Mouse (Mus musculus) v-Abl transformed pro-B cells (cell line): Measurements from ENCODE around the gene Drd3.

ENCODE experiments used
- in situ Hi-C, 2 experiments: fragments of 400-800 bp; cut with MboI; formaldehyde crosslinking; loops; one replicate each; pipeline ENCODE4 v1.15.1; 2025; ENCODE audit not compliant: unreplicated experiment in 2 of 2

Drd3 gene

DNA sequence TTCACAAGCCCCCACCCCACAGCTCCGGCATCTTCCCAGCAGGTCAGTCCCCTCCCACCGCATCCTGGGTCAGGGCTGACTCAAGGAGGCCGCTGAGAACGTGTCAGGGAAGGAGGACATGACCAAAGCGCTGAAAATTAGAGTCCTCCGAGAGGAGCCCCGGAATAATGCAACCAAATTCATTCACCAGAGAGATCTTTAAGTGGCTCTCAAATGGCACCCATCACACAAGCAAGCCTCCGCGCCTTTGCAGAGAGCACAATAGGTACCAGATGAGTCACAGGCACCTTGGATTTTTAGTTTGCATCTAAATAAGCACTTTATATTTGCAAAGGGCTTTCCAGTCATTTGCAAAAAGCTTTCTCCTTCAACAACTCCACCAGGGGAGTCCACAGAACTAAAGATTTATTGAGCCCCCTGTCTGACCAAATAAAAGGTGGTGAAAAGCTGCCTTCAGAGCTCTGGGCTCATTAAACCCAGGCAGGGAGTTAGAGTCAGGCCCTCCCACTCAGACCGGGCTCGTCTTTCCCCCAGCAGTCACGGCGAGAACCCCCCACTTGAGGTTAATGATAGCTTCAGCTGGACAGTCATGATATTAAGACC is 46.4 kb downstream of the Drd3 start:
- in situ Hi-C loops: loop anchor here (10.0 to 25.0 kb wide), 5 partner anchors 255 to 1513 kb away; partner anchors contain the start of gene Gramd1c (in 1 of the 2)

DNA sequence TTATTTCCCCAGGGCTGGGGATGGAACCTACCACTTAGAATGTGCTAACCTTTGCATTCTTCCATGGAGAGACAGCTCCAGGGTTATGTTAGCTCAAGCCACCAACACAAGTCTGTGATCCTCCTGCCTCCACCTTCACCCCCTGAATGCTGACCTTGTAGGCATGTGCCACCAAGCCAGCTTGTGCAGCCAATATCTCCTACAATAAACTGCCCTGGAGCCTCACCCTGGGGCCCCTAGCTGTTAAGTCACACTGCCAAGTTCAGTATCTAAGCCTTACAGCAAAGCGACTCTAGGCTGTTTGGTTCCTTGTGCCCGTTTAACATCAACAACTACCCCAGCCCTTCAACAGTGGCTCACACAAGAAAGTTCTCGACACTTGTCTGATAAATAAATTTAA is 47.3 kb downstream of the Drd3 start:
- in situ Hi-C loops: loop anchor here (10.0 to 25.0 kb wide), 5 partner anchors 256 to 1514 kb away; partner anchors contain the start of gene Gramd1c (in 1 of the 2)

DNA sequence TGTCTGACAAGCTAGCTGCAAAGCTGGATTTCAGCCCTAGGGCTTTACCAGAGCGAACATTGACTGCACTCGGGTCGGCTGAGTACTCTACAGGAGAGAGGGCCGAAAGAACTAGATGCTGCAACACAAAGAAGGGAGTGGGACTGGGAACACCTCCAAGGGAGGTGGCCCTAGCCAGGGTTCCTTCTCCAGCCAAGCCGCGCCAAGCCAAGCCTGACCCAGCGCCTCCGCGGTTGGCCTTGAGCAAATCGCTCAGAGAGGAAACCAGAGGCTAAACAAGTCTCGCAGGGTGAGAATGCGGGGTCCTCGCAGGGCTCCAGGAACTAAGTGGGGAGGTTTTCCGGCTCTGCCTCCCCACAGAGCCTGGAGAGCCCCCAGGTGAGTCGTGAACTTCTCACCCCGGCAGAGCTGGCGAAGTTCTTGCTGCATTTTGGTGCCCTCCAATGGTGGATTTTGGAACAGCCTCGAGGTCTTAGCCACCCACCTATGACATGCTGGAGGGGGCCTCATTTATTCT is 48.0 kb downstream of the Drd3 start:
- in situ Hi-C loops: loop anchor here (10.0 to 25.0 kb wide), 5 partner anchors 257 to 1515 kb away; partner anchors contain the start of gene Gramd1c (in 1 of the 2)

DNA sequence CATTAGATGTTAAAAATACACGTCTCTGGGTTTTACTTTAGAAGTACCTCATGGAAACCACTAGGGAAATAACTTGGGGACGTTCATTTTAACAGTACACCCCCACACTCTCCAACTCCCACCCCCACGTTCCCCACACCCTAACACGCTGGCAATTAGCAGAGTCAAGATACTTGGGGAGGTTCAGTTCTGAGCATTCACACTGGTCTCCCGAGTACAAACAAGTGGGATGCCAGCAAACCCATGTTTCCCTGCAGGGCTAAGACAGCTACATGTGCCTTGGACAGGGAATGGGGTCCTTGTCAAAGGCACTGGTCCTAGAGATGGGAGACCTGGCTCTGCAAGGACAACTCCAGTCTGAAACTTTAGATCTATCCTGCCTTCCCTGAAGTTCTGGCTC is 48.6 kb downstream of the Drd3 start:
- in situ Hi-C loops: loop anchor here (10.0 to 25.0 kb wide), 5 partner anchors 258 to 1515 kb away; partner anchors contain the start of gene Gramd1c (in 1 of the 2)

DNA sequence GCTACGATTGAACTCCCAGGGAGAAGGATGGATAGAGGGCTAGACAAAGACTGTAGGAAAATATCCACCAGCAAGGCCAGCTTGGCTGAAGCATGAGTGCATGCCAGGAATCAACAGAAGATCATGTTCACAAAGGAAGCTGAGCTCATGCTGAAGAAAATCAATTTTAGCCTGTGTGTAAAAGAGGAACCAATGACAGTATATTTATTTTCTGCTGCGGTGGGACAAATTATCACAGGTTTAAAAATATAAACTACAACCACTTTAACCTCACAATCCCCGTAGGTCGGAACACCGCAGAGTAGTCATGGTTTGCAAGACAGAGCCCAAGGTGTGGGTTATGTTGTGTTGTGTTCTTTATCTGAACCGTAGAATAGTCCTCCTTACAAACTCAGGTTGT is 50.5 kb downstream of the Drd3 start:
- in situ Hi-C loops: loop anchor here (10.0 to 25.0 kb wide), 5 partner anchors 260 to 1517 kb away; partner anchors contain the start of gene Gramd1c (in 1 of the 2)

DNA sequence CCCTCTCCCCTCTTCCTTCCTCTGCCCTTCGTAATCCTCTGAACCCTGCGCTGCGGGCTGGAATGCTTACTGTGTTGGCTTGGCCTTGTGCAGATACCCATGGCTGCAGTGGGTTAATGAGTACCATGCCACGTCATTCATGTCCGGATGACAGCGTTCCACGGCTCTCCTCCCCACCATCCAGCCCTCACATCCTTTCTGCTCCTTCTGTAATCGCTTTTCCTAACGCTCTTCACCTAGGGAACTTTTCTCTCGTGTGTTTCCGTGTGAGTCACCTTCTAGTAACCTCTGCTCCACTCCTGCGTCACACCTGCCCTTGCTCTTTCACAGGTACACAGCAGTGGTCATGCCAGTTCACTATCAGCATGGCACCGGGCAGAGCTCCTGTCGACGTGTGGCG is 53.2 kb downstream of the Drd3 start:
- in situ Hi-C loops: loop anchor here (10.0 to 25.0 kb wide), 5 partner anchors 258 to 1520 kb away; partner anchors contain the start of gene Gramd1c (in 1 of the 2)

DNA sequence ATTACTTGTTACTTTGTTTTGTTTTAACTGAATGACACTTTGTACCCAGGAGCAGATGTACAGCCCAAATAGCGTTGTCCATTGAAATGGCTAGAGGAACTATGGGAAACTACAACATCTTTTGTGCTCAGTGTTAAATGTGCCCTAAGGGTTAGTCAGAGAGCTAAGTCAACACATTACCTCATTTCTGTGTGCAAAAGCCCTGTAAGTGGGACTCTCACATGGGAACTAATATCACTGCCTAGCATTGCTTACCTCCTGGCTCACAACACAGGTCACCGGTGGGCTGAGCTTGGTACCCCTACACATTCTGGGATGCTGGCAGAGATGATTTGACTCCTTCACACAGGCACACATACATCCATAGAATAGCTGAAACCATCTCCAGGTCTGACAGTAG is 55.6 kb downstream of the Drd3 start:
- in situ Hi-C loops: loop anchor here (10.0 to 25.0 kb wide), 5 partner anchors 255 to 1522 kb away; partner anchors contain the start of gene Gramd1c (in 1 of the 2)

DNA sequence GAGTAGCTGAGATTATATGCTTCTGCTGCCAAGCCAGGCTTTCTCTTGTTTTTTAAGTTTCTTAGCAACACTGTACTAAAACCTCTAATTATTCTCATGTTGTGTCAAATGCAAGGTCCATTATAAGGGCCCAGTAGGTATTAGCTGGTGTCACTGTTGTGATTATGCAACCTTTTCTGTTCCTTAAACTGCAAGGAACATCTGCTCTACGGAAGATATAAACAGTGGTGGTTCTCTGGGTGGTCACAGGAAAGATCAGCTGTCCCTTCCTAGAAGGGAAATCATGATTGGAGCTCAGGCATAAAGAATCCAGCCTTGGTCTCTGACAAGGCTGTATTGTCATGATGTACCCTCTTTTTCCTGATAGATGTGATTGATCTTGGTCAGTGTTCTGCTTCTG is 57.6 kb downstream of the Drd3 start:
- in situ Hi-C loops: loop anchor here in 1 of 2 experiments (25.0 kb wide), 1 partner anchor 1524 kb away; no protein-coding TSS in a partner anchor

DNA sequence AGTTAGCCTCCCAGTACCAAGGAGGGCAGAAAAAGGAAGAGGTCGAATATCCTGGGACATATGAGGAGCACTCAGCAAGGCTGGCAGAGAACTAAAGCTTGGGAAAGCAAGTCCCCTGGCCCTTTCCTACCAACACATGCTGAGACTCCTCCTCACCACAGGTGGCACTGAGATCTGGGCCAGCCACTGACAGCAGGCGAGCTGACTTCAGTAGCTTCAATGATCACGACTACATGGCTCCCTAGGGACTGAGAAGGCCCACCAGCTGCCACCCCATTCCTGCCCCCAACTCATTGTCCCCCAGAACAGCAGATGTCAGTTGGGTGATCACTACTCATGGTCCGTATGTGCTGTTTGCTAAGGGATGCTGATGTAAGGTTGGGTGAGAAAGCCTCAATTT is 60.8 kb downstream of the Drd3 start:
- in situ Hi-C loops: loop anchor here in 1 of 2 experiments (25.0 kb wide), 1 partner anchor 1527 kb away; no protein-coding TSS in a partner anchor

DNA sequence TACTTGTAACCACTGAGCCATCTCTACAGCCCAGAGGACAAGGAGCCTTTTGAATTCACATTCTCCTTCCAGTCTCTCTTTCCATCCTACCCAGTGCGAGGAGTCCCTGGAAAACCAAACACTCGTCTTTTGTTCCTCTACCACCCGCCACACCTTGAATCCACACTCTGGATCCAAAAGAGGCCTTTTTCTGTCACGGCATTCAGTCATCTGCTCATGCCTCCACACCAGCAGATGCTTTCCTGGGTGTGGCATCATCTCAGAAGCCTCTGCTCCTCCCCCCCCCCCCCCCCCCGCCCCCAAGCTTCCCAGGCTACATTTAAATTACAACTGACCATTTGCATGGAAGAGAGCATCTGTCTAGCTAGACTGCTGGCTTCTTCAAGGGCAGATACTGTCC is 62.5 kb downstream of the Drd3 start:
- in situ Hi-C loops: loop anchor here in 1 of 2 experiments (25.0 kb wide), 1 partner anchor 1529 kb away; no protein-coding TSS in a partner anchor

DNA sequence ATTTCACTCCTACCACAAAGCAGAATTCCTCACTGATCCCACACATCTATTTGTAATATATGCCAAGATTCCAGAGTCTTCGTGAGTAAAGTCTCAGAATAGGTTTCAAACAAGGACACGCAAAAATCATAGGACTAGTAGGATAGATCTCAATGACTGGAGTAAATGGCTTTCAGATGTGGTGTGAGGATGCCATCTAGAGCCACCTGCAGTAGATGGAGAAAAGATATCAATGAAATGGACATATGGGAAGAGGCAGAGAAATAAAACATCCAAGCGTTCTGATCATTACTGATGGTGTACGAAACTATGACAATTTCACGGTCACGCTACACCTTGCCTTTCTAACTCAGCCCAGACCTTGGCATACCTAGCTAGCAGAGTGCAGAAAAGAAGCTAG is 64.6 kb downstream of the Drd3 start:
- in situ Hi-C loops: loop anchor here in 1 of 2 experiments (25.0 kb wide), 1 partner anchor 1531 kb away; no protein-coding TSS in a partner anchor

DNA sequence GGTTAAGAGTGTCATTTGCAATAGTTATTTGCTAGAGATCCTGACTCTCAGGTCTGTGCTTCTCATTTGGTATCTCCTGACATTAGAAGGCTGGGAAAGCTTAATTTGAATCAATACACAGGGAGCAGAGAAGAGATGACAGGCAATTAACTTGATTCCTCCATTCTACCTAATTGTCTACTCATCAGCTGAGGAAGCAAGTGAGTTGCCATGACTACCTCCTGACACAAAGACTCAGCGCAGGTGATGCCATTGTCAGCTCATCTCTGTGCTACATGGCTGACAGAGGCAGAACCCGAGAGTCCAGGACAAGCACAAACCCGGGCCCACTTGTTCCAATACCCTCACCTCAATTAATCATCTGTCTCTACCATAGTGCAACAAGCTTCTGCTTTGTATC is 73.7 kb downstream of the Drd3 start:
- in situ Hi-C loops: no loop called here

DNA sequence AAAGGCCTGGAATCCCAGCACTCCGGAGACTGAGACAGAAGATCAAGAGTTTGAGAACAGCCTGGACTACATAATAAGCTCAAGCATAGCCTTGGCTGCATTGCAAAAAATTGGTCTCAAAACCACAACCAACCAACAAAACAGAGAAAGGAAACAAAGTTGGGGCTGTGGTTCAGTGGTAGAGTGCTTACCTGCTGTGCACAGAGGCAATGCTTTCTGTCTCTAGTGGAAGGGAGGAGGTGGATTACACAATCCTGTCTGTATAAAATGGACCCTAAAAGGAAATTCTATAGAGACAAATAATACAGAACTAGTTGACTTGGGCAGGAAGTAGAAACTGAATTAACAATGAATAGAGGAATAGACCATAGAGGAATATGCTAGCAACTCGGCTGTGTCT is 78.1 kb downstream of the Drd3 start:
- in situ Hi-C loops: no loop called here

DNA sequence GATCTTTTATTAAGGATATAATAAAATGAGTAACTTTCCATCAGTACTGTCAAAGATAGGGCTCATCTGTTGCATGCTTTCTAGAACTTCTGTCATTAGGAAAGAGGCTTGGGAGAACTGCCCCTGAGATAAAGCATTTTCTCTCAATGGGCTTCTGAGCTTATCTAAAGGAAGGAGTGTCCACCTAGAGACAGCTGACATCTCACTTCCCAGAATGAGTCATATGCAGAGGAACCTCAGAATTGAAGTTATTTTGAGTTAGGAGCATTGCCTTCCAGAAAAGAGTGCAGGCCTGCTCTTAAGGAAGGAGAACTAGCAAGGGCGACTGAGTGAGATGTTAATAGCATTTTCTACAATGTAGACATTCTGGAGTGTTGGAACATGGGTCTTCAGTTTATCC is 87.4 kb downstream of the Drd3 start:
- in situ Hi-C loops: no loop called here

DNA sequence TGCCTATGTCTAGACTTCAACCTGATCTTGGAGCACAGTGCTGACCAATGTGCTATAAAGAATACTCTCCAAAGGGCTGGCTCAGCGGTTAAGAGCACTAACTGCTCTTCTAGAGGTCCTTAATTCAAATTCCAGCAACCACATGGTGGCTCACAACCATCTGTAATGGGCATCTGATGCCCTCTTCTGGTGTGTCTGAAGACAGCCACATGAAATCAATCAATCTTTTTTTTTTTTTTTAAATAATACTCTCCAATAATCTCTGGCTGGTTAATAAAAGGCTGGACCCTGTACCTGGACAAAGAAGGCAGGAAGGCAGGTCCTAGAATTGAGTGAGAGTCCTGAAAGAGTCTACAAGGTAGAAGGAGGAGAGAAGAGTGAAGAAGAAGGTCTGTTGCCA is 96.0 kb downstream of the Drd3 start:
- in situ Hi-C loops: loop anchor here in 1 of 2 experiments (25.0 kb wide), 1 partner anchor 512 kb away; no protein-coding TSS in a partner anchor

DNA sequence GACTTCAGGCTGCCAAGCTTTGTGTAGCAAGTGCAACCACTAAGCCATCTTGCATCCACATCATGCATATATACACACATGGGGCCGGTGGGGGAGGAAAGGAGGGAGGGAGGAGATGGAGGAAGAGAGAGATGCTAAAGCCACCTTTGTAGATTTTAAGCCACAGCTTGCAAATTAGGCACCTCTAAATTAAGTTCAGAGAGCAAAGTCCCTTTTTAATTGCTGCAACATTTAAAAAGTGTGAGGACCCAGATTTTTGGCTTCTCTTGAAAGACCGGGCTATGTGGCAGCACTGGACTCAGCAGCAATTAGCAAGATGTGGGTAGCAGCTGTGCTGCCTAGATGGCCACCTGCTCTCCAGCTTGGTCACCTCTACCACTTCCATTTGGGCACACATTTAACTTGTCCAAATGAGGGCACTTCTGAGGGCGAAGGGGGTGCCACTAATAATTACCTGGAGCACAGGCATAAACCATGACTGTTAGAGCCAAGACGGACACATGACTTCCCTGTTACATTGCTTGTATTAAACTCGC is 105.2 kb downstream of the Drd3 start:
- in situ Hi-C loops: loop anchor here in 1 of 2 experiments (25.0 kb wide), 1 partner anchor 503 kb away; no protein-coding TSS in a partner anchor

DNA sequence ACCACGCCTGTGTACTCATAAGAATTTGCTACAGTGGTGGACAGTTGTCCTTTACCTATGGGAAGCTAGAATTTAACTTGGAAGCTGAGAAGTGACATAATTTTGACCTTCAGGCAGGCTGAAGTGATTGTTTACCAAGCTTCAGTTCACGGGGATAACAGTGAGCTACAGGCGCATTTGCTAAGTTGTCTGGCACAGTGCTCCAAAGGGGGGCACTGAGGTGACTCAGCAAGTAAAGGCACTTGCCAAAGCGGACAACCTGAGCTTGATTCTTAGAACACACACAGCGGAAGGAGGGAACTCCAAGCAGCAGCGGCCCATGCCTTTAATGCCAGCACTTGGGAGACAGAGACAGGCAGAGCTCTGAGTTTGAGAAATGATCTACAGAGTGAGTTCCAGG is 106.8 kb downstream of the Drd3 start:
- in situ Hi-C loops: loop anchor here in 1 of 2 experiments (25.0 kb wide), 1 partner anchor 502 kb away; no protein-coding TSS in a partner anchor

DNA sequence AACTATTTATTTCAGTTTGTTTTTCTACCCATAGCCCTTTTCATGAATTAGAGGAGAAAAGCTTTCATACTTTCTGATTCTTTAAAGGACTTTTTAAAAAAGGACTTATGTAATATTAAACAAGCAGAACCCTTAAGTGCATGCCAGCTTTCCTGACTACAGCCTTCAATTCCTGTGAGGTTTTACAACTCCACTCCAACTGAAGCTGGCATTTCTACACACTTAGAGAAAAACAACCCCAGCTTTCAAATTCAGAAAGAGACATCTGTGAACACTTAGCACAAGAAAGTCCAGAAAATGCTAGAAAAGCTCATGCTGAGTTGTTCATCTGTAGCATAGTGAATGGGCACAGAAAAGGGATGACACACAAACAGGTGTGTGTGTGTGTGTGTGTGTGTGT is 116.0 kb downstream of the Drd3 start:
- in situ Hi-C loops: loop anchor here in 1 of 2 experiments (25.0 kb wide), 1 partner anchor 492 kb away; no protein-coding TSS in a partner anchor

DNA sequence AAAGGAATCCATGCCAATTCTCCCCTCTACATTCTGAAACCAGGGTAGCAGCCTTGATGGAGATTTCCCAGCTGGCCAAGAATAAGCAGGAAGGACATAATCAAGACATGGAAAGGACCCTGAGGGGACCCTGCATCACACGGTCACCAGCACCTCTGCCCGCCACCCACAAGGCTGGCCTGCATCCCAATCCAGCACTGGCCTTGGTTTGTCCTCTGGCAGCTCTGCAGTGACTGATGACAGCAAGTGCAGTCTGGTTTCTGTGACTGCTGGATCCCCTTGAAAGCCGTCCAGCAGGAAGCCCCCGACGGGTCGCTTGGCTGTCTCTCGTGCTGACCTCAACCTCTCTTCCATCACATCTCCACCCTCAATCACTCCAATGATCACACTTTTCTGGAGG is 117.6 kb downstream of the Drd3 start:
- in situ Hi-C loops: loop anchor here in 1 of 2 experiments (25.0 kb wide), 1 partner anchor 491 kb away; no protein-coding TSS in a partner anchor
